Mouse (Mus musculus): ENCODE results near the gene Gm2696.
"Not testable (repeated sequence)": the region's sequence is repeated elsewhere in the genome, so short reads cannot be mapped to it uniquely, and the experiment has no call there.

Gm2696 gene

DNA sequence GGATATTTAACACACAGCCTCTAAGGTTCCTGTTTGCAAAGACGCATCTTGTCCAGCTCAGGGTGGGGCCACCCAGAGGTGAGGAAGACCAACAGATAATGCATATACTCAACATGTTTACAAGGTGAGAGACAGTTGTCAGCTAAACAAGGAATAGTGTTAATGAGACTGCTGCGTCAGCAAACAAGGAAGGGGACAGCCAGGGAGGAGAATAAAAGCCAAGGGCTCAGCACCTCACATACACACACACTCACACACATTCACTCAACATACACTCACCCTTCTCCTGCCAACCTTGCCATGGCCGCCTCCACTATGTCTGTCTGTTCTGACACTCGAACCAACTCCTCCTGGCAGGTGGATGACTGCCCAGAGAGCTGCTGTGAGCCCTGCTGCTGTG is at the start of gene Gm2696:
Gene Gm2696, plus strand, starts transcription at position 301 of the 400 bp plus-strand sequence.
- DNase-seq (ENCODE audit: low read depth, low spot score): no peak

DNA sequence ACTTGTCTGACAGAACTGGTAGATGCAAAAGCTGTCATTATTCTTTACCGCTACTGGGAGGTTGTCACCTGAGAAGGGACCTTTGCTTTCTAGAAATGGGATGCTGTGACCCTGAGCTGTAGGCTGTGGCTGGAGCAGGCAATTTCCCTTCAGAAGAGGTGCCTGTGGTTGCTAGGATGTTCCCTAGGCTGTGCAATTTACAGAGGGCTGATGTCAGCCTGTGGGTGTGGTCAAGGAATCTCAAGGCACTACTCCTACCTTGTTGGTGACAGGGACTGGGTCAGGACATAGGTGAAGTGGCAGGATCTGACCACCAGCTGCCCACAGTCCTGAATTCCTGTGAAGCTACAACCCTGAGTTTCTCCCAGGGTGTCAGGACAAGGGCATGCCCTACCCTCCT is 44.8 kb upstream of the Gm2696 start:
- DNase-seq (ENCODE audit: low read depth, low spot score): no peak

DNA sequence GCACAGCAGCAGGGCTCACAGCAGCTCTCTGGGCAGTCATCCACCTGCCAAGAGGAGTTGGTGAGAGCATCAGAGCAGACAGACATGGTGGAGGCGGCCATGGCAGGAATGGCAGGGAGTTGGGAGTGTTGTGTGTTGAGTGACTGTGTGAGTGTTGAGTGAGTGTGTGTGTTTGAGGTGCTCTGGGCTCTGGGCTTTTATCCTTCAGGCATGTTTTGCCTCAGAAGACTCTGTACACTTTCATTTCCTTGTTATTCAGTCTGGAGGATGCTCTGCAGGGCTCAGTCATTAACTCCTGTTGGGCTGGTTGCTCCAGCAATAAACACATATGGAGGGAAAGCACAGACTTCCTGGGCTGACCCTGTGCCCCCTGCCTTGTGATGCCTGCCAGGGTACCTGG is 43.3 kb upstream of the Gm2696 start, which contains the start of gene Gm3238:
Gene Gm3238, minus strand, starts transcription at position 101 of the 400 bp plus-strand sequence.
- not testable (repeated sequence) for DNase-seq (ENCODE audit: low read depth, low spot score)

DNA sequence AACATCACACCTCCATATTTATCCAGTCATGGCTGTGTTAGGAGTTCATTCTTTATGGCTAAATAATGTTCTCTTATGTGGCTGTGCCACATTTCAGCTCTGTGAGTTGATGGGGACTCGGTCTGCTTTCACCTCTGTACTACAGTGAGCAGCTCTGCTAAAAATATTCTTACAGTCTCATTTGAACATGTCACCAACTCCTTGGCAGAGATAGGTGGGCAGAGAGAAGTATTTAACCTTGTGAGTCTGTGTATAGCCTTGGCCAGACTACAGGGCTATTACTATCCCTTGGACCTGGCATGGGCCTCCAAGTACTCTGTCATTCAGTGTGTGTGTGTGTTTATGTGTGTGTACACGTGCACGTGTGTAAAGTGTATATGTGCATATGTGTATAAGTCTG is 42.3 kb upstream of the Gm2696 start:
- not testable (repeated sequence) for DNase-seq (ENCODE audit: low read depth, low spot score)

DNA sequence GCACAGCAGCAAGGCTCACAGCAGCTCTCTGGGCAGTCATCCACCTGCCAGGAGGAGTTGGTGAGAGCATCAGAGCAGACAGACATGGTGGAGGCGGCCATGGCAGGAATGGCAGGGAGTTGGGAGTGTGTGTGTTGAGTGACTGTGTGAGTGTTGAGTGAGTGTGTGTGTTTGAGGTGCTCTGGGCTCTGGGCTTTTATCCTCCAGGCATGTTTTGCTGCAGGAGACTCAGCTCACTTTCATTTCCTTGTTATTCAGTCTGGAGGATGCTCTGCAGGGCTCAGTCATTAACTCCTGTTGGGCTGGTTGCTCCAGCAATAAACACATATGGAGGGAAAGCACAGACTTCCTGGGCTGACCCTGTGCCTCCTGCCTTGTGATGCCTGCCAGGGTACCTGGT is 37.6 kb upstream of the Gm2696 start, which contains the start of gene Gm7138:
Gene Gm7138, minus strand, starts transcription at position 101 of the 400 bp plus-strand sequence.
- DNase-seq (ENCODE audit: low read depth, low spot score): not testable (repeated sequence)

DNA sequence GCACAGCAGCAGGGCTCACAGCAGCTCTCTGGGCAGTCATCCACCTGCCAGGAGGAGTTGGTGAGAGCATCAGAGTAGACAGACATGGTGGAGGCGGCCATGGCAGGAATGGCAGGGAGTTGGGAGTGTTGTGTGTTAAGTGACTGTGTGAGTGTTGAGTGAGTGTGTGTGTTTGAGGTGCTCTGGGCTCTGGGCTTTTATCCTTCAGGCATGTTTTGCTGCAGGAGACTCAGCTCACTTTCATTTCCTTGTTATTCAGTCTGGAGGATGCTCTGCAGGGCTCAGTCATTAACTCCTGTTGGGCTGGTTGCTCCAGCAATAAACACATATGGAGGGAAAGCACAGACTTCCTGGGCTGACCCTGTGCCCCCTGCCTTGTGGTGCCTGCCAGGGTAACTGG is 32.0 kb upstream of the Gm2696 start, which contains the start of gene Gm3250:
Gene Gm3250, minus strand, starts transcription at position 101 of the 400 bp plus-strand sequence.
- not testable (repeated sequence) for DNase-seq (ENCODE audit: low read depth, low spot score)

DNA sequence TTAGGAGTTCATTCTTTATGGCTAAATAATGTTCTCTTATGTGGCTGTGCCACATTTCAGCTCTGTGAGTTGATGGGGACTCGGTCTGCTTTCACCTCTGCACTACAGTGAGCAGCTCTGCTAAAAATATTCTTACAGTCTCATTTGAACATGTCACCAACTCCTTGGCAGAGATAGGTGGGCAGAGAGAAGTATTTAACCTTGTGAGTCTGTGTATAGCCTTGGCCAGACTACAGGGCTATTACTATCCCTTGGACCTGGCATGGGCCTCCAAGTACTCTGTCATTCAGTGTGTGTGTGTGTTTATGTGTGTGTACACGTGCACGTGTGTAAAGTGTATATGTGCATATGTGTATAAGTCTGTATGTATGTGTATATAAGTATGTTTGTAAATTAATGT is 31.1 kb upstream of the Gm2696 start:
- DNase-seq (ENCODE audit: low read depth, low spot score): not testable (repeated sequence)

DNA sequence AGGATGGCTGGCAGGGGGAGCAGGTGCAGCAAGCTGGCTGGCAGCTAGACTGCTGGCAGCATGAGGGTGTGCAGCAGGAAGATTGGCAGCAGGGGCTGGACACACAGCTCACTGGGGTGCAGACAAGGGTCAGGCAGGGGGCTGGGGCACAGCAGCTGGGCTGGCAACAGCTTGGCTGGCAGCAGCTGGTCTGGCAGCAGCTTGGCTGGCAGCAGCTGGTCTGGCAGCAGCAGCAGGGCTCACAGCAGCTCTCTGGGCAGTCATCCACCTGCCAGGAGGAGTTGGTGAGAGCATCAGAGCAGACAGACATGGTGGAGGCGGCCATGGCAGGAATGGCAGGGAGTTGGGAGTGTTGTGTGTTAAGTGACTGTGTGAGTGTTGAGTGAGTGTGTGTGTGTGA is 26.6 kb upstream of the Gm2696 start, which contains the start of gene Gm7137:
Gene Gm7137, minus strand, starts transcription at position 325 of the 400 bp plus-strand sequence.
- DNase-seq (ENCODE audit: low read depth, low spot score): not testable (repeated sequence)

DNA sequence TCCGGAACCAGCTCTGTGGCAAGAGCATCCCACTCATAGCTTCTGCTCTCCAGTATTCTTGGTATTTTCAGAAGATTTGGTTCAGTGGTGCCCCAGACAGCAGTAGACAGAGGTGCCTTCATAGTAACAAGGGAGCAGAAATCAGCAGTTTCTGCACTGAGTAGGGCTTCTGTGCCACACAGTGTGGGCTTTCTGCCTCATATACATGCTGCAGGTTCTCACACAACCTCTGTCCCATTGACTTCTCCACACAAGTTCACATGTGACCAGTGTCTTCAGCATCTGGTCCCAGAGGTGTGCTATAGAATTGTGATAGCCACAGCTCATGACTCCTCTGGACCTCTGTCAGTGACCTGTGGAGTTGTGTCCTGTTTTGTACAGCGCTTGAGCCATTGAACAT is 25.9 kb upstream of the Gm2696 start:
- DNase-seq (ENCODE audit: low read depth, low spot score): no peak

DNA sequence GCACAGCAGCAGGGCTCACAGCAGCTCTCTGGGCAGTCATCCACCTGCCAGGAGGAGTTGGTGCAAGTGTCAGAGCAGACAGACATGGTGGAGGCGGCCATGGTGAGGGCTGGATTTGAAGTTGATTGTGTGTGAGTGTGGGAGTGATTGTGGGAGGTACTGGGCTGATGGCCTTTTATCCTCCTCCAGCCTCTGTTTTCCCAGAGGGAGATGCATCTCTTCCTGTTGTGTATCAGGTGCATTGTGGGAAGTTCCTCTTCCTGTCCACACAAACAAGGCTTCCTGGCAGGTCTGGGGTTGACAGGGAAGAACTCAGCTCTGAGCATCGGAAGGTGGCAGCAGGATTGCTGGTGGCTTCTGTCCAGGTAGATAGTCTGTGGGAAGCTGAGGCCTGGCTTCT is 19.5 kb upstream of the Gm2696 start, which contains the start of gene Gm9639:
Gene Gm9639, minus strand, starts transcription at position 101 of the 400 bp plus-strand sequence.
- no peak for DNase-seq (ENCODE audit: low read depth, low spot score)

DNA sequence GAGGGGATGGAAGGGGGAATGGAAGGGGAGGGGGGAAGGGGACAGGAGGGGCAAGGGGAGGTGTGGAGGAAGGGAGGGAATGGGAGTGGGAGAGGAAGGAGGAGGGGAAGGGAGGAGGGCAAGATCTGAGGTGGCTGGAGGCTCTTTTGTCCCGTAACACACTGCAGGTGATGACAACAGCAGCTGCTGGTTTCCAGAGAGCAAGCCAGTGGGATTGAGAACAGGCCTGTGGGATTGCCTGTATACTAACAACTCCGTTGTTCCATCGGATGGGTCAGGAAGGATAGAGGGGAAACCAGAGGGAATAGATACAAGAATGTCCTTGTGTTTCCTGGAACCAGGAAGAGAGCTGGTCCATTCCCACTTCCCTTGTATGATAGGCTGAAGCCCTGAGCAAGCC is 16.8 kb upstream of the Gm2696 start:
- DNase-seq (ENCODE audit: low read depth, low spot score): no peak

DNA sequence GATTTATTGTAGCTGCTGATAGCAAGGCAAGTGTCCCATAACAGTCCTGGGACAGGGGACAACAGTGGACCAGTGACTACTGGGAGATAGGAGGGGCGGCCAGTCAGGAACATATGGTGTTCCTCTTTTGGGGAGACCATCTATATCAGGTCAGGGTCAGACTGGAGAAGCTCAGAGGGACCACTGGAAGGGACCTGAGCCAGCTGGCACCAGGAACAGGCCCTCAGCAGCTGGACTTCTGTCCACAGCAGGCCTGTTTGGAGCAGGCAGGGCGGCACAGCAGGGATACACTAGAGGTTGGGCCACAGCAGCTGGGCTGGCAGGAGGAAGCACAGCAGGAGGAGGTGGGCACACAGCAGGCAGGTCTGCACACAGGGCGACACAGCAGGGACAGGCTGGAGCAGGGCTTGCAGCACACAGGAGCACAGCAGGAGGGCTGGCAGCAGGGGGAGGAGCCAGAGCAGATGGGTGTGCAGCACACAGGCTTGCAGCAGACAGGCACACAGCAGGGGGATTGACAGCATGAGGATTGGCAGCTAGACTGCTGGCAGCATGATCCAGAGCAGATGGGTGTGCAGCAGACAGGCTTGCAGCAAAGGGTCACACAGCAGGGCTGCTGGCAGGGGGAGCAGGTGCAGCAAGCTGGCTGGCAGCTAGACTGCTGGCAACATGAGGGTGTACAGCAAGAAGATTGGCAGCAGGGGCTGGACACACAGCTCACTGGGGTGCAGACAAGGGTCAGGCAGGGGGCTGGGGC is 16.1 kb upstream of the Gm2696 start:
- DNase-seq (ENCODE audit: low read depth, low spot score): not testable (repeated sequence)

DNA sequence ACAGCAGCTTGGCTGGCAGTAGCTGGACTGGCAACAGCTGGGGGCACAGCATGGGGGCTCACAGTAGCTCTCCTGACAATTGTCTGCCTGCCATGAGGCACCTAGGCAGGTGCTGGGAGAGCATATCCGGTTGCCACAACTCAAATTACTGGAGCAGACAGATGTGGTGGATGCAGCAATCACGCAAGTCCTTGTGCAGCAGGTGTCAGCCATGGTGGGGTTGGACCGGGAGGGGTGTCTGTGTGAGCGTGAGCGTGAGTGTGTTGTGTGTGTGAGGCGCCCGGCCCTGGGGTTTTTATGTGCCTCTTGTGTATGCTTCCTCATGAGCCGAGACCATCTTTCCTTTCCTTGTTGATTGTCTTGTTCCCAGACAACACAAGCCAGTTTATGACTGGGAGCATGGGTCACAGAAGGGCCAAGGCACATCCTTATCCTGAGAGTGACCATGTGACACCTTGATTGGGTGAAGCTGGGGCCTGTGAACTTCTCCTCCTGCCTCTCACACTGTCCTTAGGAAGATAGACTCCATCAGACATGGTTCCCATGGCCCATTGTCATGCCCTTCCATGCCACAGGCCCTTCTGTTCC is 15.5 kb upstream of the Gm2696 start, which contains the start of gene Gm19668:
Gene Gm19668, minus strand, starts transcription at position 213 of the 588 bp plus-strand sequence.
- DNase-seq (ENCODE audit: low read depth, low spot score): no peak

DNA sequence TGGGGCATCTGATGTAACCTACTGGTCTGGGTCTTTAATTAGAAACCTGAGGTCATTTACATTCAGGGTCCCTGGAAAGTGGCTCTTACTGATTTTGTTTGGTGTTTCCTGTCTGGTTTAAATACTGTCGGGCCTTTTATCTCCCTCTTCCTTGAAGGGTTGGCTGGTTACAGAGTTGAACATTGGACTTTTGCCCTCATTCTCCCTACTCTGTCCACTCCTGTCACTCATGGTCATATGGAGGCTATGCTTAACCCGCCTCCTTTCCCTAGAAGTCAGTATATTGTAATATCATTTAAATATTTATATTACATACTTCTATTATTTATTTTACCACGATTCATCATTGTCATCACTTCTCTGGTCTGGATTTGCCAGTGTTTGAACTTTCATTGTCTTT is 10.4 kb upstream of the Gm2696 start:
- no peak for DNase-seq (ENCODE audit: low read depth, low spot score)

DNA sequence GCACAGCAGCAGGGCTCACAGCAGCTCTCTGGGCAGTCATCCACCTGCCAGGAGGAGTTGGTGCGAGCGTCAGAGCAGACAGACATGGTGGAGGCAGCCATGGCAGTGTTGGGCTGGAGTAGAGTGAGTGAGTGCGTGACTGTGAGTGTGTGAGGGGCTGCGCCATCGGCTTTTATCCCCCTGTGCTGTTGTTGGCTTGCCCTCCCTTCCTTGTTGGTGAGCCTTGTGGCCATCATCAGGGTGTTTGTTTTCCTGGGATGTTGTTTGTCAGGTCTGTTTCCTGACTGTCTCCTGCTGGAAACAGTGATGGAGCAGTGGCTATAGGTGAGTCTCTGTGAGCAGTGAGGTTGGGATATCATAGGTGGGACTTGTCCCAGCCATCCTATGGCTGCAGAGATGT is 2.7 kb upstream of the Gm2696 start, which contains the start of gene Gm9507:
Gene Gm9507, minus strand, starts transcription at position 101 of the 400 bp plus-strand sequence.
- DNase-seq (ENCODE audit: low read depth, low spot score): no peak

DNA sequence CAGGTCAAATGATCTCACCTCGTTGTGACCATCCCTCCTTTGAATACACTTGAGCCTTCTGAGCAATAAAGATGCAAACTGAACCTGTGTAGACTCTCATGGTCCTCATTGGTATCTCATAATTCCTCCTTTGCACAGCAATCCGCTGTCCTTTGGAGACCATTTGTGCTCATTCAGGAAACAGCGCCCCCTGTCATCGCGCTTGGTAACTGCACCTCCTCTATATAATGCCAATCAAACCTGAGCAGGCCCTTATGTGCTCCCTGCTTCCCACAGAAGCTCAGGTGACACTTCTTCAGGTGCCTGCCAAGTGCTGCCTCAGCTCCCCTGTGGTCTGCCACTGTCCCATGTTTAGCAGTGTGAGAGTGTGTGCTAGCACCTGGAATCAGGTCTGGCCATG is 1.0 kb downstream of the Gm2696 start:
- peak; percentile 14 for DNase-seq (ENCODE audit: low read depth, low spot score)

DNA sequence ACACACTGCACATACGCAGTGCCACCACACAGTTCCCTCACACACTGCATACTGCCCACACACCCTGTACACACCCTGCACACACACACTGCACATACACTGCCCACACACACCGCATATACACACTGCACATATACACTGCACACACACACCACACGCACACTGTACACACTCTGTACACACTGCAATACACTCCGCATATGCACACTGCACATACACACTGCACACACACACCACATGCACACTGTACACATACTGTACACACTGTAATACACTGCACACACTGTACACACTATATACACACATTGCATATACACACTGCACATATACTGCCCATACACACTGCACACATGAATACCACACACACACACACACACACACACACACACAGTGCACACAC is 4.0 kb downstream of the Gm2696 start:
- DNase-seq (ENCODE audit: low read depth, low spot score): no peak

DNA sequence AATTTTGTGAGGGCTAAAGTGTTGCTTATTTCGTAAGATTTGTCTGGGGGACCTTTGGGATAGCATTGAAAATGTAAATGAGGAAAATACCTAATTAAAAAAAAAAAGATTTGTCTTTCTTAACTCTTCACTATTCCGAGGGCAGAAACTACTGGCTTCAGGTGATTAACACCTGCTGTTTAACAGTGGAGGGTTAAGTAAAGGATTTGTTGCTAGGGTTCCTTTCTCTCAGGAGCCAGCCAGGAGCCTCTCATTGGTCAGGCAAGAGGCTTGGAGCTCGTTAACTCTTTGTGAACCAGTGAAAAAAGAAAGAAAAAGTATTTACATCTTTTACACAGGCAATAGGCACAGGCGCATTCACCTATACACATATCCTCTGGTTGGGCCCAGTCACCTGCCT is 4.7 kb downstream of the Gm2696 start:
- no peak for DNase-seq (ENCODE audit: low read depth, low spot score)

DNA sequence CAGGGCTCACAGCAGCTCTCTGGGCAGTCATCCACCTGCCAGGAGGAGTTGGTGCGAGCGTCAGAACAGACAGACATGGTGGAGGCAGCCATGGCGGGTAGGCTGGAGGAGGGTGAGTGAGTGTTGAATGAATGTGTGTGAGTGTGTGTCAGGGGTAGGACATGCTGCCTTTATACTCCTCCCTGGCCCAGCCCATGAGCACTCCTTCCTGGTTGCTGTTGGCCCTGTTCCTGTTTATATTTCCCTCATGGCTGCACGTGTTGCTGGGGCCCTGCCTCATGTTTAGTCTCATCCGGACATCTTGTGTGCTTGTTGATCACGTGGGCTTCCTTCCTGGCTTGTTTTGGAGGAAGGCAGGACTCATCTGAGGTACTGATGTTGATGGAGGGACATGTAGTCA is 12.5 kb downstream of the Gm2696 start, which contains the start of gene Krtap10-4:
Gene Krtap10-4, minus strand, starts transcription at position 145 of the 400 bp plus-strand sequence.
- DNase-seq (ENCODE audit: low read depth, low spot score): no peak

DNA sequence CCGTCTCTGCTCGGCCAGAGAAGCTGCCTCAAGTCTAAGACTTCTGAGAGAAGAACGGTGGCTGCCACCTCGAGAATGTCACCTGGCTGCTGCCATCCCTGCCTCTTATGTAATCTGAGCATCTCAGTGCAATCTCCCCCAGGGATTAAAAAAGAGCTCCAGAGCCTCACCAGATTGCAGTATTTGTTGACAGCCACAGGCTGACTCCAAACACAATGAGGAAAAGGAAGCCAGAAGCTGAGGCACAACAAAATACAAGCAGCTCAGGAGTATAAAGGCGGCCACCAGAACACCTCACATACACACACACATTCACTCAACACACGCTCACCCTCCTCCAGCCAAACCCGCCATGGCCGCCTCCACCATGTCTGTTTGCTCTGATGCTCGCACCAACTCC is 21.2 kb downstream of the Gm2696 start, which contains the start of gene Krtap10-10:
Gene Krtap10-10, plus strand, starts transcription at position 301 of the 400 bp plus-strand sequence.
- no peak for DNase-seq (ENCODE audit: low read depth, low spot score)

DNA sequence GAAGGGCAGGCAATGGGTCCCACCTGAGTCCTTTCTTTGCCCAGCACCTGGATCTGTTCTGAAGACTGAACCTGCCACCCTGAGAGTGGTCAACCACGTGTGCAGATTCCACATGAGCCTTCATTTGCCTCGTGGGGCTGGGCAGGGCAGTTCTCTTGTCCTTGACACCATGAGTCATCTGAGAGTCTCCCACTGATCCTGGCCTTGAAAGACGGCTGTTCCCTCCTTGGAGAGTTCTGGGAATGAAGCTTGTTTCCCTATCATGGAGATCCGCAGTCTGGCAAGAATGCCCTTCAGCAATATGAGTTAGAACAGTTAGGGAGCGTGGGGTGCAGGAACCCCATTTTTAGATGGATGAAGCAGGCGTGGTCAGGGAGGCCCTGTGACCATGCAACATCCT is 24.5 kb downstream of the Gm2696 start:
- no peak for DNase-seq (ENCODE audit: low read depth, low spot score)

DNA sequence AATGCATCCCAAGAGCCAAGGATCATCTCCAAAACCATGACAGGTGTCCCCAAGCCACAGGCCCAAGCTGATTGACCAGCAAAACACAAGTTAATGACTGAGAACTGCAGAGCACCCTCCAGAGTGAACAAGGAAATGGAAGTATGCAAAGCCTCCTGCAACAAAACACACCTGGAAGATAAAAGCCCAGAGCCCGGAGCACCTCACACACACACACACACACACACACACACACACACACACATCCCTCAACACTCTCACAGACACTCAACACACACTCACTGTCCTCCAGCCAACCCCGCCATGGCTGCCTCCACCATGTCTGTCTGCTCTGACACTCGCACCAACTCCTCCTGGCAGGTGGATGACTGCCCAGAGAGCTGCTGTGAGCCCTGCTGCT is 32.0 kb downstream of the Gm2696 start, which contains the start of gene Gm36176:
Gene Gm36176, plus strand, starts transcription at position 301 of the 400 bp plus-strand sequence.
- DNase-seq (ENCODE audit: low read depth, low spot score): no peak
